Mouse (Mus musculus): ENCODE results near the gene Tut1.
A peak's percentile ranks its signal among the peaks of the same experiment; 100 is the strongest.

Gene Tut1

DNA sequence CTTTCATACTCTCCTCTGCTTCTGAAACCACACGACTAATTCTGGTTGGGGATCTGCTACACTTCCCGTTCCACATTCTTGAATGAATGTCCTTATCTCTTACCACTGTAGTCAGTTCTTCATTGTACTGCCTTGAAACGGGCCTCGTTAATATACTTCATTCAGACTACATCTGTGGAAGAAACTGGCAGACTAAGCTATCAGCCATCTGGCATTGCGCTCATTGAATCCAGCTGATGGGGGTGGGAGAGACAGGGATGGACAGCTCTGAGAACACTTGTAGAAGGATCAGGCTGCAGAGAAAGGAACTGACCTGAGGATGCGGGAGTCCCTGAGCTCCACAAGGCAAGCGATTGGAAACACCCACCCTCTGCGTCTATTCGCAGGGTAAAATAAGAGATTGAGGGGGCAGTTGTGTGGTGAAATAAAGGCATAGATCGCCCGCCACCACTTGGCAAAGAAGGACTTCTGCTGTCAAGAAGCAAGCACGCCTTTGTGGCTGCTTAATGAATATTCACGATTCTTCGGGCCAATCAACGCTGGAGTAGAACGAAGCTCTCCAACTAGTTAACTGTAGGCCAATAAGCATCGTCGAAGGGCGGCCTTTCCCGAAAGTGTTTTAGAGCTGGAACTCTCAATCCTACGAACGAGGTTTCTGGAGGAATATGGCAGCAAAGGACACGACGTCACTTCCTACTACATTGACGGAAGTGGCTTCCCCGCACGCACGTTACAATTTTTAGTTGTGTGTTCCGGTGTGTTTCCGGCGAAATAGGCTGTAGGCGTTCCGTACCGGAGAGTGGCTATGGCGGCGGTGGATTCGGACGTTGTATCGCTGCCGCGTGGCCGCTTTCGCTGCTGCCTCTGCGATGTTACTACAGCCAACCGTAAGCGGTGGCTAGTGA, at the start of gene Tut1:
Gene Tut1, plus strand, starts transcription at position 713 of the 905 bp plus-strand sequence.
- DNase-seq = peak; percentile 94

- no peak for DNase-seq
Measured at GRCm38 (mm10) chr19:8908531-8908930, 45.1 kb upstream of the Tut1 start.

DNA sequence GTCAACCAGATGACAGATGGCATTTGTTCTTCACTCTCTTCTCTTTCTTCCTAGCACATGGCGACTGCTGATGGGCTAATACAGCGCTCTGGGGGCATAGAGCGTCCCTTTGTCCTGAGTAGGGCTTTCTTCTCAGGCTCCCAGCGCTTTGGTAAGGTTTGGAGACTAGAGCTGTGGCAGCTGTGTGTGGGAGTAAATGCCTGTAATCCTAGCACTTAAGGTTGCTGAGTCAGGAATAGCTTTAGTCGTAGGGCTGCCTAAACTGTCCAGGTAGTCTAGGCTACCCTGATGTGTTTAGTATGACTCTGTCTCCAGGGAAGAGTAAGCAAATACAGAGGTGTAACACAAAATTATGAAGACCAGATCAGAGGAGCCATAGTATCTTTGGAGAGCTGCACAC, 41.8 kb upstream of the Tut1 start:
- no peak for DNase-seq

DNA sequence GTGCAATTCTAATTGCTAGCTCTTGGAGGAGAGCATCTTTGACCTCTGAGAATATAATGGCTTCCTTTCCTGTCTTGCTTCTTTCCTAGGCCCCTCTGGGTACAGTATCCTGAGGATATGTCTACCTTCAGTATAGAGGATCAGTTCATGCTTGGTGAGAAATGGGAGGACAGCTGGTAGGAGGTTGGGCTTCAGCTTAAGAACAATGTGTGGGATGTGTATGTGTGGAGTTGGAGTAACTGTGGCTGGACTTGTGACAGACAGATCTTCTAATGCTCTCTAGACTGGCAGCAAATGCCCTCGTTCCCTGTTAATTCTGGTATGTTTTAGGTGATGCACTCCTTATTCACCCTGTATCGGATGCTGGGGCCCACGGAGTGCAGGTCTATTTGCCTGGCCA, 39.4 kb upstream of the Tut1 start:
- no peak for DNase-seq

GRCm38 (mm10) chr19:8919000-8919399, 34.6 kb upstream of the Tut1 start:
- DNase-seq = no peak

DNA sequence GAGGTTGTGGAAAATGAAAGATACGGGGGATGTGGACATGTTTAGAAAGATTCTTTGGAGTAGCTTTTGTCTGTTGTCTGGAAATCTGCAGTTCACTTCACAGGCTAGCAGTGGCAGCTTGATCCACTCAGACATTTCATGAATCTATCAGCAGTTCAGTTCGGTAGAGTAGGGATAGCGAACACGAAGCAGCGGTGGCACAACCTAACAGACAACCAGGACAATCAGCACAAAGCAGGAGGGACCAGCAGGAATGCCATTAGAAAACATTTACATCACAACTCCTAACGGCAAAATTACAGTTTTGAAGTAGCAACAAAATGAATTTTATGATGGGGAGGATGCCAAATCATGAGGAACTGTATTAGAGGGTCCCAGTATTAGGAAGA, 34.0 kb upstream of the Tut1 start:
- no peak for DNase-seq

GRCm38 (mm10) chr19:8920073-8920736, 33.4 kb upstream of the Tut1 start, which contains the start of gene B3gat3:
TSS of gene B3gat3 (plus strand) at chr19:8920374.
- peak; percentile 96 to 98 for DNase-seq

GRCm38 (mm10) chr19:8920836-8921291, 32.8 kb upstream of the Tut1 start:
- peak in 1 of 2 experiments; percentile 51 for DNase-seq

DNA sequence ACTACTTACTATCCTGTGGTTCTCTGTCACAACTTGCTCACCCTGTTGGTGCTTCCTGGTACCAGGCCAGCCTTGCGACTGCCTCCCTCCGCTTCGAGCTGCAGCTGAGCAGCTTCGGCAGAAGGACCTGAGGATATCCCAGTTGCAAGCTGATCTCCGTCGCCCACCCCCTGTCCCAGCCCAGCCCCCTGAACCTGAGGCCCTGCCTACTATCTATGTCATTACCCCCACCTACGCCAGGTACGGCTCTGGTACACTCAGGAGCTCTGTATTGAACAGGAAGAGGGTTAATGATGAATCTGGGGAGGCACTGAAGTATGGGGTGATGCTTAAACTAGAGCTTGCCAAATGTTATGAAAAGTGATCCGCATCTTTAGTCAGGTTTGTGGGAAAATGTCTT, 31.9 kb upstream of the Tut1 start:
- no peak for DNase-seq

- no peak for DNase-seq
Measured at GRCm38 (mm10) chr19:8926766-8927165, 26.9 kb upstream of the Tut1 start.

- DNase-seq = no peak
Measured at GRCm38 (mm10) chr19:8927891-8928525, 25.6 kb upstream of the Tut1 start.

DNA sequence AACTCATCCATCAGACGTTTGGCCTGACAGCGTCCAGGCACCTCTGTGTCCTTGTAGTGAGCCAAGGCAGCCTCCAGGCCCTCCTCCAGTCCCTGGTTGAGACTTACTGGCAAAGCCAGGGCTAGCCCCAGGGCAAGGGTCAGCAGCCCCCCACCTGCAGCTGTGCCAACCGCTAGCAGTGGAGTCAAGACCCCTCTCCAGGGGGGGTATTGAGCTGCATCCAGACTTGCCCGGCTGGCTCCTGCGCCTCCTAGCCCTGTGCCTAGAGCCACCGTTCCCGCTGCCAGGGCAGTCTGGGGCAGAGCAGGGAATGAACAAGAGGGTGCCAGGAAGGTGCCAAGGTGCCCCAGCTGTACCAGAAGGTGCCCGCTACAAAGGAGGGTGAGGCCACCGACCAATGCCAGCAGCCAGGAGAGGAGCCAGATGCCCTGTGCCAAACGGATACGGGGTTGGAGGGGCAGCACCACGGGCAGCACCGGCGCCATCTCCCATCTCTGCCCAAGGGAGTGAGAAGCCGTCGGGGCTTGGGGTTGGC, 24.9 kb upstream of the Tut1 start:
- DNase-seq = no peak

DNA sequence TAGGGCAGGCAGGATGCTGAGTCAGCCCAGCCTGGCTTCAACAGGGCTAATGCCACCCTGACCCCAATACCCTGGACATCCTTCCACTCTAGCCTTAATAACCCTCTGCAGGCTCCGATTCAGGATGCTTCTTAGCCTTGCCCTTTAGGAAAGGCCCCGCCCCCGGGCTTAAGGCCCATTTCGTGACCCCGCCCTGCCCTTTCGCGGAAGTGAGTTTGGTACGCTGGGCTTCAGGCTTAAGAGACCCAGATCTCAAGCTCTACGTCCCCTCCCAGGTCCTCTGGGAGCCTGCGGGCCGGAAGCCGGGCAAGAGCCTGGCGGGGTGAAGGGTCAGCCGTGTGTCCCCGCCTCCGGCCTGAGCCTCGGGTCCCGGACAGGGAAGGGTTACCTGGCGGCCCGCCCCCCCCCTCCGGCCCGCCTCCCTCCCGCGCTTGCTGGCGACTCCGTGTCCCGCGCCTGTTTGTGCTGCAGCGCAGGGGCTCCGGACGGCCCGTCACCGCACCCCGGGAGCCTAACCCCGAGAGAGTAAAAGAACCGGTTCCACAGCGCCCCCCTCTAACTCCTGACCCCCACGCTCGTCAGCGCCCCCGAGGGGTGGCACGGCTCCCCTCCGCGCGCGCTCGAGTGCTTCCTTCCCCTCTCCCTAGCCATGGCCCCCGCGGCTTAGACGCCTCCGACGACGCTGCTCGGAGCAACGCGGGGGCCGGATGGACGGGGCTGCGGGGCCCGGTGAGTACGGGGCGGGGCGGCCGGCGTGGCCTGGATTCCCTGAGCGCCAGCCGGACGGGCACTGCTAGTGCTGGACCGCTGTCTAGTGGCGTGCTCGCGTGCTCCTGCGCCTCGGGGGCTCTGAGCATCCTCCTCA, 24.2 kb upstream of the Tut1 start, which contains the start of the genes Rom1 and Eml3:
Gene Rom1, minus strand, starts transcription at position 133 of the 865 bp plus-strand sequence.
Gene Eml3, plus strand, starts transcription at position 329 of the 865 bp plus-strand sequence.
- peak; percentile 94 to 95 for DNase-seq

DNA sequence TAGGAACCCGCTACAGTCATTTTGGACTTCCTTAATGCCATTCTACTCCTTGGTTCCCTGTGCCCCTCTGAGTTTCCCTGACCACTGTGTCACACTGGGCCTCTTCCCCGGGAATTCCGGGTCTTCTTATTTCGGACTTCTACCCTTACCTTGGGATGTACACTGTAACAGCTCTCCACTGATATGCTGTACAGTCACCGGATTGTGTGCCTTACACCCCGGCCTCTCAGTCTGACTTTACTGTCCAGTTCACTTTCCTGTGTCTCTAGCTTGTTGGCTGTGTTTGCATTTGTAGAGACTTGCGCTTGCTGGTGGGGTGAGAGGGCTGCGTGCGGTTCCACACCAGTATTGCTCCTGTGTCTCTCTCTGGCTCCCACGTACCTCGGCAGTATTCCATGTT, 23.5 kb upstream of the Tut1 start:
- no peak for DNase-seq

GRCm38 (mm10) chr19:8930771-8931170, 22.9 kb upstream of the Tut1 start:
- no peak for DNase-seq

- no peak for DNase-seq
Measured at GRCm38 (mm10) chr19:8936736-8937135, 16.9 kb upstream of the Tut1 start.

- DNase-seq = no peak
Measured at GRCm38 (mm10) chr19:8940526-8941133, 13.0 kb upstream of the Tut1 start.

DNA sequence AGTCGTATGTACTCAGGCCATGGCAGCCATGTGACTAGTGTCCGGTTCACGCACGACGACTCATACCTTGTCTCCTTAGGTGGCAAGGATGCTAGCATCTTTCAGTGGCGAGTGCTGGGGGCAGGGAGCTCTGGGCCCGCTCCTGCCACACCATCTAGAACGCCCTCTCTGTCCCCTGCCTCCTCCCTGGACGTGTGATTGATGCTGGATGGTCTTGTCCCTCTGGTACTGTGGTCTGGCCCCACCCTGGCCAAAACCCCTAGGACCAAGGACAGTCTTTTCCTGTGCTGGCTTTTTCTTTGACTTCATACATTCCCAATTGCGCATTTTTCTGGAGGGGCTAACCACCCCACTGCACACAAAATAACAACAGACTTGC, 12.5 kb upstream of the Tut1 start:
- DNase-seq = no peak

DNA sequence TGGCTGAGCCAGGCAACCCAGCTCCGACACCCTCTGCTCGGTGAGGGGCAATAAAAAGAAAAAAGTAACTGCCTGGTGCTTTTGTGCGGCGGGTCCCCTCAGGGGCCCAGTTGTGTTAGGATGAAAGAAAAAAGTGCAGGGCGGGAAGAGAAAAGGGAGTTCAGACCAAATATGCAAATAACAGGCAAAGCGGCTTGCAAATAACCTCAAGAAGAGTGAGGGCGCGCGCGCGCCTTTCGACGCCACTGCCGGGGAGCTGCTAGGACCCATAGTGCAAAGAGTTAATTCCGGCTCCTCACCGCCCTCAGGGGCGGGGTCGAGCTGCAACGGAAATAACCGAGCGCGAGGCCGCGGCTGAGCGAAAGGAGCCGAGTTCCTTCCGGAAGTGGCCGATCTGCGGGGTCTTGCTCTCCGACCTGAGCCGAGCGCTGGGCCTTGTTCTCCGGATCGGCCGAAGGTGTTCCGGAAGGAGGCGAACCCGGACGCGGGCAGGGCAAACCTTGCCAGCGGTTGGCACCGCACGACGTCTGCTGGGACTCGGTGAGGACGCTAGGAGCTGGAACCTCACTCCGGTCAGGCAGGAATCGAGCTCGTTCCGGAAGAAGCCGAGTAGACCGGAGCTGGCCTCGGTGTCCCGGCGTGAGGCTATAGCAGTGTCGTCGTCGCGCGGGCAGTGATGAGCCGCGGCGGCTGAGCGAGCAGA, 12.0 kb upstream of the Tut1 start, which contains the start of gene Mta2:
Gene Mta2, plus strand, starts transcription at position 361 of the 703 bp plus-strand sequence.
- peak; percentile 93 to 96 for DNase-seq

DNA sequence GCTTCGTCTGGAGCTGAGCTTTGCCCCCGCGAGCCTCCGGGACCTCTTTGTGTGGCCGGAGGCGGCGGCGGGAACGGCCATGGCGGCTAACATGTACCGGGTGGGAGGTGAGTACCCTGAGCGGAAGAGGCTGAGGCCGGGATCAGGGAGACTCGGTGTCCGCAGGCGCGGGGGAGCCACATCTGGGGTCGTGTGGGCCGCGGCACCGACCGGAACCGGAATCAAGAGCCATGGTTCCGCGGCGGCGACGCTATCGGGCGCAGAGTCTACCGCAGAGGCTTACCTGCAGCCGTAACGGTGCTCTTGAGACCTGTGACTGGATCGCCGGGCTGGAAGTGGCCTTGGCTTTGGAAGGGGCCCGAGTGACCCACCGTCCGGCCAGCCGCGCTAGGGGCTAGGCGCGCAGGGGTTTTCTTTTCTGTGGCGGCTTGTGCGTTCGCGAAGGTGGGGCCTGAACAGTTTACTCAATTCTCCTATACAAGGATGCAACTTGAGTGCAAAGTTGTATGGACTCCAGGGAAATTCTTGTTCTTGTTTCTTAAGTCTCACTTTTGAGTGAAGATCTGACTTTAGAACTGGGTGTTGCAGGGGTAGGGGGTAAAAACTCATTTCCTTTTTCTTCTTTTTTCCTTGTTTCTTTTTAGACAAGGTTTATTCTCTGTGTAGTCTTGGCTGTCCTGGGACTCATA, 11.2 kb upstream of the Tut1 start:
- peak in 1 of 2 experiments; percentile 59 for DNase-seq

All from lung, adult 18-20 months (tissue).